Mouse (Mus musculus) embryonic facial prominence, embryonic 13.5 days (tissue): ENCODE measurements around the gene Ythdf1. TPM values are rescaled to one million over a fixed set of nuclear protein-coding genes. Genes with fewer than 3 reads are reported as not detected.

Source experiments
- ATAC-seq: fragments of 200-750 bp; cut with Nextera tagmentation; 2 replicates; pipeline ENCODE4 v1.8.0; 2017; ENCODE audit warnings: low read depth; ENCODE audit not compliant: insufficient number of reproducible peaks, insufficient read depth, low FRiP score, low TSS enrichment
- H3K27ac ChIP-seq: fragments of 300-500 bp; sonication (generic); 2 replicates; pipeline ENCODE4 v1.5.1; 2015; ENCODE audit warnings: moderate library complexity, mild to moderate bottlenecking, inconsistent platforms
- H3K27me3 ChIP-seq: fragments of 300-500 bp; sonication (generic); 2 replicates; pipeline ENCODE4 v1.6.1; 2015; ENCODE audit warnings: mild to moderate bottlenecking, inconsistent platforms
- H3K36me3 ChIP-seq: fragments of 300-500 bp; sonication (generic); 2 replicates; pipeline ENCODE4 v1.6.1; 2015; ENCODE audit warnings: mild to moderate bottlenecking, inconsistent platforms
- H3K4me1 ChIP-seq: fragments of 300-500 bp; sonication (generic); 2 replicates; pipeline ENCODE4 v1.6.1; 2015; ENCODE audit warnings: inconsistent platforms
- H3K4me2 ChIP-seq: fragments of 300-500 bp; sonication (generic); 2 replicates; pipeline ENCODE4 v1.6.1; 2015; ENCODE audit warnings: moderate library complexity, mild to moderate bottlenecking, inconsistent platforms
- H3K4me3 ChIP-seq: fragments of 300-500 bp; sonication (generic); 2 replicates; pipeline ENCODE4 v1.5.1; 2015; ENCODE audit warnings: mild to moderate bottlenecking, inconsistent platforms
- H3K9ac ChIP-seq: fragments of 300-500 bp; sonication (generic); 2 replicates; pipeline ENCODE4 v1.6.1; 2015; ENCODE audit warnings: mild to moderate bottlenecking, inconsistent platforms
- H3K9me3 ChIP-seq: fragments of 300-500 bp; sonication (generic); 2 replicates; pipeline ENCODE4 v1.6.1; 2016; ENCODE audit warnings: inconsistent platforms
- WGBS: fragments of 180-500 bp; shearing (Covaris S2); methylation state at CpG from one replicate; pipeline ENCODE4 v1.1.7; 2015; ENCODE audit warnings: mixed read lengths; 5-methylcytosine and 5-hydroxymethylcytosine counted together
- polyA plus RNA-seq: library from polyadenylated mRNA; unstranded; fragments of >200 nt; fragmentation: Nextera tagmentation; extraction: Ambion mirVana; gene quantifications from 2 replicates; pipeline ENCODE4 v1.2.1, GENCODE M21; 2015

Gene Ythdf1
- polyA plus RNA-seq, 1 experiment from 2014 or later: 49.1 TPM

GRCm38 (mm10) chr2:180949947-180950346, 29.2 kb upstream of the Ythdf1 start:
- Histone ChIP-seq H3K4me1 (peaks cover 11% of the 10 kb centered on the region; the same call in 1 of the 2 replicates), H3K9ac (no peak overlapping the region), H3K4me2 (no peak overlapping the region), H3K27ac (no peak overlapping the region), H3K27me3 (peaks cover 39% of the 10 kb centered on the region), H3K4me3 (no peak overlapping the region), H3K36me3 (no peaks in the 10 kb centered on the region), H3K9me3 (no peaks in the 10 kb centered on the region)
- 11% methylated on average over 1 of the region's 1 CpGs for WGBS
- no peak for ATAC-seq

GRCm38 (mm10) chr2:180941869-180942268, 21.1 kb upstream of the Ythdf1 start:
- no peak for ATAC-seq
- H3K4me3 ChIP-seq: no peak overlapping the region
- H3K9ac ChIP-seq: no peak overlapping the region
- no peak overlapping the region for H3K27ac ChIP-seq
- no peak overlapping the region for H3K4me2 ChIP-seq
- H3K4me1 ChIP-seq: no peaks in the 10 kb centered on the region; the same call in 1 of the 2 replicates
- no peaks in the 10 kb centered on the region for H3K36me3 ChIP-seq
- no peaks in the 10 kb centered on the region for H3K27me3 ChIP-seq
- no peaks in the 10 kb centered on the region for H3K9me3 ChIP-seq

- no peaks in the 10 kb centered on the region; the same call in 1 of the 2 replicates for H3K4me1 ChIP-seq
- H3K27ac ChIP-seq: no peak overlapping the region
- no peak for ATAC-seq
Measured at GRCm38 (mm10) chr2:180940187-180940586, 19.4 kb upstream of the Ythdf1 start.

GRCm38 (mm10) chr2:180932418-180932817, 11.7 kb upstream of the Ythdf1 start:
- no peak overlapping the region for H3K9ac ChIP-seq
- no peaks in the 10 kb centered on the region for H3K4me1 ChIP-seq
- no peaks in the 10 kb centered on the region for H3K27me3 ChIP-seq
- H3K27ac ChIP-seq: no peak overlapping the region
- 76% methylated on average over 1 of the region's 1 CpGs for WGBS
- no peaks in the 10 kb centered on the region for H3K36me3 ChIP-seq
- no peak overlapping the region for H3K4me2 ChIP-seq
- no peaks in the 10 kb centered on the region for H3K9me3 ChIP-seq
- no peak for ATAC-seq
- no peak overlapping the region for H3K4me3 ChIP-seq

More at GRCm38 (mm10) chr2:180940187-180940586, 19.4 kb upstream of the Ythdf1 start:
- Histone ChIP-seq H3K4me3 (no peak overlapping the region), H3K27me3 (no peaks in the 10 kb centered on the region), H3K9me3 (no peaks in the 10 kb centered on the region), H3K4me2 (no peak overlapping the region), H3K36me3 (no peaks in the 10 kb centered on the region), H3K9ac (no peak overlapping the region)

- Histone ChIP-seq H3K9me3 (no peaks in the 10 kb centered on the region), H3K4me2 (no peak within 1 kb of the TSS), H3K27ac (no peak within 1 kb of the TSS), H3K36me3 (no peaks in the 10 kb centered on the region), H3K4me3 (no peak within 1 kb of the TSS), H3K9ac (no peak within 1 kb of the TSS), H3K4me1 (no peaks in the 10 kb centered on the region), H3K27me3 (no peaks in the 10 kb centered on the region)
- 58% methylated on average over 4 of the region's 4 CpGs for WGBS
- no peak for ATAC-seq
Measured at GRCm38 (mm10) chr2:180928723-180929122, 8.0 kb upstream of the Ythdf1 start, which contains the start of gene Birc7. TSS of gene Birc7 (plus strand) at chr2:180929023.

GRCm38 (mm10) chr2:180925176-180925575, 4.4 kb upstream of the Ythdf1 start:
- Histone ChIP-seq H3K27me3 (no peaks in the 10 kb centered on the region), H3K4me1 (no peaks in the 10 kb centered on the region), H3K4me3 (no peak overlapping the region), H3K27ac (no peak overlapping the region), H3K9me3 (no peaks in the 10 kb centered on the region), H3K4me2 (no peak overlapping the region), H3K36me3 (no peaks in the 10 kb centered on the region), H3K9ac (no peak overlapping the region)
- 3% methylated on average over 4 of the region's 4 CpGs for WGBS
- ATAC-seq: no peak

- Histone ChIP-seq H3K4me1 (peaks cover 15% of the 10 kb centered on the region), H3K36me3 (peaks cover 9% of the 10 kb centered on the region), H3K27ac (no peak overlapping the region), H3K9me3 (no peaks in the 10 kb centered on the region), H3K4me3 (no peak overlapping the region), H3K4me2 (no peak overlapping the region), H3K9ac (peak overlapping the region; percentile 38; the same call in 1 of the 2 replicates), H3K27me3 (no peaks in the 10 kb centered on the region)
- no peak for ATAC-seq
- WGBS: 89% methylated on average over 6 of the region's 6 CpGs
Measured at GRCm38 (mm10) chr2:180922739-180923138, 2.0 kb upstream of the Ythdf1 start.

GRCm38 (mm10) chr2:180919913-180920809, 588 bp downstream of the Ythdf1 start:
- Histone ChIP-seq H3K27ac (peak overlapping the region; percentile 77), H3K9me3 (no peaks in the 10 kb centered on the region), H3K36me3 (peaks cover 32% of the 10 kb centered on the region), H3K27me3 (no peaks in the 10 kb centered on the region), H3K9ac (peak overlapping the region; percentile 99), H3K4me1 (peaks cover 30% of the 10 kb centered on the region), H3K4me2 (peak overlapping the region; percentile 86), H3K4me3 (peak overlapping the region; percentile 99)
- ATAC-seq: peak; percentile 70
- WGBS: under 1% methylated on average over 61 of the region's 61 CpGs

GRCm38 (mm10) chr2:180915886-180916433, 4.8 kb downstream of the Ythdf1 start:
- Histone ChIP-seq H3K4me1 (peaks cover 30% of the 10 kb centered on the region), H3K36me3 (peaks cover 72% of the 10 kb centered on the region), H3K4me2 (no peak overlapping the region), H3K4me3 (no peak overlapping the region), H3K9me3 (no peaks in the 10 kb centered on the region), H3K27me3 (no peaks in the 10 kb centered on the region), H3K27ac (peak overlapping the region; percentile 36; the same call in 1 of the 2 replicates), H3K9ac (no peak overlapping the region; the same call in 1 of the 2 replicates)
- 53% methylated on average over 3 of the region's 3 CpGs for WGBS
- no peak for ATAC-seq

- ATAC-seq: no peak
- H3K27me3 ChIP-seq: no peaks in the 10 kb centered on the region
- no peak overlapping the region for H3K4me3 ChIP-seq
- H3K4me1 ChIP-seq: peaks cover 7% of the 10 kb centered on the region
- no peaks in the 10 kb centered on the region for H3K9me3 ChIP-seq
- H3K36me3 ChIP-seq: peaks cover 85% of the 10 kb centered on the region
- H3K9ac ChIP-seq: no peak overlapping the region
- H3K27ac ChIP-seq: no peak overlapping the region
- H3K4me2 ChIP-seq: no peak overlapping the region
- WGBS: 93% methylated on average over 12 of the region's 12 CpGs
Measured at GRCm38 (mm10) chr2:180910928-180911327, 9.8 kb downstream of the Ythdf1 start.

- Histone ChIP-seq H3K9ac (no peak overlapping the region), H3K27ac (no peak overlapping the region), H3K27me3 (no peaks in the 10 kb centered on the region), H3K9me3 (no peaks in the 10 kb centered on the region), H3K4me1 (no peaks in the 10 kb centered on the region), H3K4me2 (no peak overlapping the region), H3K4me3 (no peak overlapping the region), H3K36me3 (peaks cover 62% of the 10 kb centered on the region)
- 67% methylated on average over 5 of the region's 5 CpGs for WGBS
- no peak for ATAC-seq
Measured at GRCm38 (mm10) chr2:180905556-180906221, 15.1 kb downstream of the Ythdf1 start.
